Mouse (Mus musculus): ENCODE results near the gene Pheta2. TPM values are rescaled to one million over a fixed set of nuclear protein-coding genes. Genes with fewer than 3 reads are reported as not detected.

Pheta2 gene
- polyA plus RNA-seq, 1 experiment from 2014 or later, result 4.8 TPM

- H3K27me3 ChIP-seq (ENCODE audit: insufficient read depth, poor library complexity, severe bottlenecking), result peaks cover 2% of the 10 kb centered on the region
- peak overlapping the region; percentile 80 for H3K4me3 ChIP-seq
- 68% methylated on average over 14 of the region's 14 CpGs for WGBS
- H3K36me3 ChIP-seq, result peaks cover 44% of the 10 kb centered on the region
- H3K4me1 ChIP-seq (replicated peaks), result peaks cover 31% of the 10 kb centered on the region
- H3K27ac ChIP-seq, result peak overlapping the region; percentile 96
- DNase-seq (ENCODE audit: low spot score), result no peak
- H3K9me3 ChIP-seq, result no peaks in the 10 kb centered on the region
These were observed 8.0 kb downstream of the Pheta2 start for GRCm38 (mm10) chr15:82346580-82347302.

- DNase-seq (ENCODE audit: low spot score), result no peak
- peaks cover 32% of the 10 kb centered on the region for H3K4me1 ChIP-seq (replicated peaks)
- no peak overlapping the region for H3K27ac ChIP-seq
- H3K36me3 ChIP-seq, result peaks cover 44% of the 10 kb centered on the region
- WGBS, result 85% methylated on average over 4 of the region's 4 CpGs
- H3K4me3 ChIP-seq, result peak overlapping the region; percentile 80
- H3K9me3 ChIP-seq, result no peaks in the 10 kb centered on the region
- no peaks in the 10 kb centered on the region; the same call in 1 of the 2 replicates for H3K27me3 ChIP-seq (ENCODE audit: insufficient read depth, poor library complexity, severe bottlenecking)
These were observed 8.5 kb downstream of the Pheta2 start for GRCm38 (mm10) chr15:82347303-82347676.

- no peaks in the 10 kb centered on the region for H3K9me3 ChIP-seq
- H3K4me3 ChIP-seq, result no peak overlapping the region
- 94% methylated on average over 12 of the region's 12 CpGs for WGBS
- no peak for DNase-seq (ENCODE audit: low spot score)
- H3K4me1 ChIP-seq (replicated peaks), result peaks cover 37% of the 10 kb centered on the region
- peaks cover 44% of the 10 kb centered on the region for H3K36me3 ChIP-seq
- H3K27me3 ChIP-seq (ENCODE audit: insufficient read depth, poor library complexity, severe bottlenecking), result no peaks in the 10 kb centered on the region
- H3K27ac ChIP-seq, result no peak overlapping the region
These were observed 9.1 kb downstream of the Pheta2 start for GRCm38 (mm10) chr15:82347852-82348251.

GRCm38 (mm10) chr15:82348258-82348998 is 9.7 kb downstream of the Pheta2 start:
- Histone ChIP-seq H3K4me1 (replicated peaks) (peaks cover 42% of the 10 kb centered on the region), H3K36me3 (peaks cover 44% of the 10 kb centered on the region), H3K4me3 (no peak overlapping the region), H3K9me3 (no peaks in the 10 kb centered on the region), H3K27ac (no peak overlapping the region), H3K27me3 (ENCODE audit: insufficient read depth, poor library complexity, severe bottlenecking) (no peaks in the 10 kb centered on the region)
- WGBS, result 86% methylated on average over 8 of the region's 8 CpGs
- DNase-seq (ENCODE audit: low spot score), result no peak

GRCm38 (mm10) chr15:82348999-82349341 is 10.2 kb downstream of the Pheta2 start:
- Histone ChIP-seq H3K9me3 (no peaks in the 10 kb centered on the region), H3K4me3 (no peak overlapping the region), H3K27me3 (ENCODE audit: insufficient read depth, poor library complexity, severe bottlenecking) (no peaks in the 10 kb centered on the region), H3K27ac (no peak overlapping the region), H3K4me1 (replicated peaks) (peaks cover 39% of the 10 kb centered on the region), H3K36me3 (peaks cover 44% of the 10 kb centered on the region)
- no peak for DNase-seq (ENCODE audit: low spot score)
- 89% methylated on average over 2 of the region's 2 CpGs for WGBS

- Histone ChIP-seq H3K4me1 (replicated peaks) (peaks cover 40% of the 10 kb centered on the region), H3K9me3 (no peaks in the 10 kb centered on the region), H3K27ac (no peak overlapping the region), H3K27me3 (ENCODE audit: insufficient read depth, poor library complexity, severe bottlenecking) (no peaks in the 10 kb centered on the region), H3K36me3 (peaks cover 44% of the 10 kb centered on the region), H3K4me3 (no peak overlapping the region)
- no peak for DNase-seq (ENCODE audit: low spot score)
- 94% methylated on average over 4 of the region's 4 CpGs for WGBS
These were observed 11.6 kb downstream of the Pheta2 start for GRCm38 (mm10) chr15:82350349-82350748.

GRCm38 (mm10) chr15:82351480-82351879 is 12.7 kb downstream of the Pheta2 start:
- Histone ChIP-seq H3K4me3 (no peak overlapping the region), H3K4me1 (replicated peaks) (peaks cover 39% of the 10 kb centered on the region), H3K27ac (no peak overlapping the region), H3K36me3 (peaks cover 44% of the 10 kb centered on the region), H3K9me3 (no peaks in the 10 kb centered on the region), H3K27me3 (ENCODE audit: insufficient read depth, poor library complexity, severe bottlenecking) (no peaks in the 10 kb centered on the region)
- DNase-seq (ENCODE audit: low spot score), result no peak
- 83% methylated on average over 3 of the region's 3 CpGs for WGBS

- no peak for DNase-seq (ENCODE audit: low spot score)
- Histone ChIP-seq H3K27ac (peak overlapping the region; percentile 96), H3K4me1 (replicated peaks) (peaks cover 28% of the 10 kb centered on the region), H3K27me3 (ENCODE audit: insufficient read depth, poor library complexity, severe bottlenecking) (no peaks in the 10 kb centered on the region), H3K9me3 (no peaks in the 10 kb centered on the region), H3K4me3 (peak overlapping the region; percentile 88), H3K36me3 (peaks cover 35% of the 10 kb centered on the region)
- WGBS, result 37% methylated on average over 14 of the region's 14 CpGs
These were observed 14.5 kb downstream of the Pheta2 start for GRCm38 (mm10) chr15:82353078-82353744.

- peaks cover 31% of the 10 kb centered on the region for H3K4me1 ChIP-seq (replicated peaks)
- no peaks in the 10 kb centered on the region for H3K27me3 ChIP-seq (ENCODE audit: insufficient read depth, poor library complexity, severe bottlenecking)
- H3K27ac ChIP-seq, result peak overlapping the region; percentile 96
- no peaks in the 10 kb centered on the region for H3K9me3 ChIP-seq
- DNase-seq (ENCODE audit: low spot score), result no peak
- peak overlapping the region; percentile 88 for H3K4me3 ChIP-seq
- WGBS, result under 1% methylated on average over 23 of the region's 23 CpGs
- H3K36me3 ChIP-seq, result peaks cover 30% of the 10 kb centered on the region
These were observed 15.0 kb downstream of the Pheta2 start for GRCm38 (mm10) chr15:82353745-82354113.

GRCm38 (mm10) chr15:82354126-82354945 is 15.6 kb downstream of the Pheta2 start, which contains the start of gene Ndufa6:
Gene Ndufa6 (minus strand): TSS chr15:82354322.
- H3K9me3 ChIP-seq, result no peaks in the 10 kb centered on the region
- 2% methylated on average over 57 of the region's 57 CpGs for WGBS
- no peaks in the 10 kb centered on the region for H3K27me3 ChIP-seq (ENCODE audit: insufficient read depth, poor library complexity, severe bottlenecking)
- peak; percentile 99 for DNase-seq (ENCODE audit: low spot score)
- H3K36me3 ChIP-seq, result peaks cover 23% of the 10 kb centered on the region
- peak within 1 kb of the TSS; percentile 96 for H3K27ac ChIP-seq
- peak within 1 kb of the TSS; percentile 88 for H3K4me3 ChIP-seq
- H3K4me1 ChIP-seq (replicated peaks), result peaks cover 35% of the 10 kb centered on the region

- WGBS, result 66% methylated on average over 22 of the region's 22 CpGs
- H3K4me1 ChIP-seq (replicated peaks), result peaks cover 13% of the 10 kb centered on the region
- DNase-seq (ENCODE audit: low spot score), result no peak
- H3K27me3 ChIP-seq (ENCODE audit: insufficient read depth, poor library complexity, severe bottlenecking), result no peaks in the 10 kb centered on the region
- H3K36me3 ChIP-seq, result no peaks in the 10 kb centered on the region
- H3K4me3 ChIP-seq, result no peak overlapping the region
- H3K27ac ChIP-seq, result peak overlapping the region; percentile 59; the same call in 1 of the 2 replicates
- no peaks in the 10 kb centered on the region for H3K9me3 ChIP-seq
These were observed 19.9 kb downstream of the Pheta2 start for GRCm38 (mm10) chr15:82358431-82359260.

Measured in hindbrain, embryonic 10.5 days (tissue).